Comparison of ENCODE assay signal across 20 mouse cellular contexts in the genomic region with DNA sequence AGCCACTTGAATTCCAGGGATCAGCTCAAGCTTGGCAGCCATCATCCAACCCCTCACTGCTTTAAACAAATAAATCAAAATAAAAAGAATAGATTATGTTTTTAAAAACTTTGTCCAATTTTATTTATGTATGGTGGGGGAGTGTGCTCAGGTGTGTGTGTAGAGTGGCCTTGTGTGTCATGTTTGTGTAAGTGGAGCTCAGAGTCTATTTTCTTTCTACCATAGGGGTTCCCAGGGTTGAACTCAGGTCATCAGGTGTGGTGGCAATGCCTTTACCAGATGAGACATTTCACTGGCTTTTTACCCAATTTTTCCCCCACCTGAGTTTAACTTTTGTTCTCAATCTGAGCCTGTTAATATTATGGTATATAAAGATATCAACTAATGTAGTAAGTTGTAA.
"Had no signal": no experiment of that assay in that cellular context is flagged by ENCODE, and none has a peak within 500 bp of the region (broad histone marks: within the 10 kb centered on the region; RNA-seq: fewer than 3 reads in every experiment).

No protein-coding gene starts in this region.

- H3K4me1 ChIP-seq: lung, embryonic 15.5 days; midbrain, embryonic 12.5 days; neural tube, embryonic 15.5 days; stomach, embryonic 15.5 days had no signal

- H3K9me3 ChIP-seq: lung, embryonic 15.5 days; megakaryocyte, embryonic 14.5 days; midbrain, embryonic 10.5 days; midbrain, embryonic 12.5 days; neural tube, embryonic 13.5 days; neural tube, embryonic 15.5 days; stomach, embryonic 15.5 days had no signal

- H3K27me3 ChIP-seq: lung, embryonic 15.5 days; megakaryocyte, embryonic 14.5 days; midbrain, embryonic 12.5 days; neural tube, embryonic 13.5 days; neural tube, embryonic 15.5 days; stomach, embryonic 15.5 days had no signal

- H3K36me3 ChIP-seq: lung, embryonic 15.5 days; neural tube, embryonic 15.5 days; stomach, embryonic 15.5 days had no signal

- H3K4me2 ChIP-seq: lung, embryonic 15.5 days; midbrain, embryonic 12.5 days; neural tube, embryonic 13.5 days; neural tube, embryonic 15.5 days; stomach, embryonic 15.5 days had no signal

- H3K9ac ChIP-seq: lung, embryonic 15.5 days; midbrain, embryonic 12.5 days; neural tube, embryonic 13.5 days; neural tube, embryonic 15.5 days; stomach, embryonic 15.5 days had no signal

- DNase-seq: lung, adult 2 months; lung, postnatal 14 days; lung, postnatal 36 days; midbrain, embryonic 14.5 days; right cerebral cortex, postnatal 14 days; thymus, adult 2 months; thymus, postnatal 25 days; thymus, postnatal 4 days had no signal

- H3K4me3 ChIP-seq: lung, embryonic 15.5 days; megakaryocyte, embryonic 14.5 days; midbrain, embryonic 10.5 days; midbrain, embryonic 12.5 days; myocyte; neural tube, embryonic 13.5 days; neural tube, embryonic 15.5 days; stomach, embryonic 15.5 days had no signal

- ATAC-seq: lung, postnatal 0 days; midbrain, embryonic 16.5 days had no signal

- H3K27ac ChIP-seq: lung, embryonic 15.5 days; macrophage; midbrain, embryonic 10.5 days; midbrain, embryonic 12.5 days; neural tube, embryonic 13.5 days; neural tube, embryonic 15.5 days; stomach, embryonic 15.5 days; stomach, postnatal 0 days had no signal
